Mouse (Mus musculus) spleen, embryonic (tissue): ENCODE measurements around the gene Trcg1.
"Not testable (repeated sequence)": the region's sequence is repeated elsewhere in the genome, so short reads cannot be mapped to it uniquely, and the experiment has no call there.

Experiments
- CTCF ChIA-PET: fragments of 350-600 bp; sonication (Branson Sonifier 250); formaldehyde crosslinking; loops from one replicate; lab custom pipeline; 2022; lab: Charles Lee

The Trcg1 gene

GRCm38 (mm10) chr9:57236256-57236655, at the start of gene Trcg1:
Gene Trcg1, plus strand, starts transcription at chr9:57236556.
- CTCF ChIA-PET: no interaction called here

GRCm38 (mm10) chr9:57196708-57197107, 39.6 kb upstream of the Trcg1 start:
- CTCF ChIA-PET: no interaction called here

DNA sequence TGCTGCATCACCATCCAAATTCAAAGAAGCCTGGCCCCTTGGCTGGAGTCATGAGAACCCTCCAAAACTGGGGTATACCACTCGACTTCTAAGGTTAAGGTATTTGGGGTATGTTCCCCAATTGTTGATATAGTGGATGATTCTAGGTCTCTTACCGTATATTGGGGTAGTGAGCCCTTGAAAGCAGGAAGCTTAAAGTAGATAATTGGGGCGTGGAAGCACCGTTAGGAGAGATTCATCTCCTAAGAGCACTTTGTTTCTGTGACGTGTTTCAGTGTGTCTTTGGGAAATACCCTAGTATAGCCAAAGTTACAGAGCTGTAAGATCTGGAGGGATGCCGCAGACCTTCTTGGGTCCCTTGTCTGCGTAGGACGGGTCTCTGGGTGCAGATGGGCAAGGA, 38.9 kb upstream of the Trcg1 start:
- CTCF ChIA-PET: no interaction called here

DNA sequence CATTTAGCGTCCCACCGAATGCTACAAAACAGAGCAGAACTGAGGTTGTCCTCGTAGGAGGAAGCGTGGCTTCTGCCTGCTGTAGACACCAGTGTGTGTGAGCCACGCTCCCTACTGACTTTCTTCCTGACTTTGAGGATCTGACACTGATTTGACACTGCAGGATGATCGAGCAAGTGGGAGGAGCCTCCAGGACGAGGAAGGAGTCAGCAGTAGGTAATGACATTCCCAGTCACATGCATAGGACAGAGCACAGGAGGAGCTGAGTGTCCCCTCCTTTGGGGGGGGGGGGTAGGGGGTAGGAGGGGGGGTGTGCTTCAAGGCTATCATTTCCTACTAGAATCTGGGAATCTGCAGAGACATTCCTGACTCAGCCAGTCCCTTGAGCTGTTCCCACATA, 33.4 kb upstream of the Trcg1 start:
- CTCF ChIA-PET: no interaction called here

GRCm38 (mm10) chr9:57203571-57203970, 32.8 kb upstream of the Trcg1 start:
- CTCF ChIA-PET: not testable (repeated sequence)

DNA sequence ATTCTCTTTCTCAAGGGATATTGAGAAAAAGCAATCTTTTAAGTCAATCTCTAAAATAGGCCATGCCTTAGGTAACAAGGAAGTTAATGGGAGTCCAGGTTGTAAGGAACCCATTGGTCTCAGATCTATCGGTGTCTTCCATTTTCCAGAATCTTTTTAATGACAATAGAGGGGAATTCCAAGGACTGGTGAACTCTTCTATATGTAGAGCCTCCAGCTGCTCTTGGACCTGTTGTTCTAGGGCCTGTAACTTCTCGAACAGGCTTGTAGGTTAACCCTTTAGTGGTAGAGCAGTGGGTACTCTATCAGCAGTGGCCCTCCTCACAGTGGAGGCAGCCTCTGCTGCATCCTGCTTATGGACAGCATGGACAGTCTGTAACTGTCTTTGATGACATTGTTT, 29.5 kb upstream of the Trcg1 start:
- CTCF ChIA-PET: no interaction called here

- CTCF ChIA-PET: no interaction called here
Observed at GRCm38 (mm10) chr9:57209316-57209715, 27.0 kb upstream of the Trcg1 start.

GRCm38 (mm10) chr9:57212448-57213222, 23.7 kb upstream of the Trcg1 start:
- CTCF ChIA-PET: no interaction called here

DNA sequence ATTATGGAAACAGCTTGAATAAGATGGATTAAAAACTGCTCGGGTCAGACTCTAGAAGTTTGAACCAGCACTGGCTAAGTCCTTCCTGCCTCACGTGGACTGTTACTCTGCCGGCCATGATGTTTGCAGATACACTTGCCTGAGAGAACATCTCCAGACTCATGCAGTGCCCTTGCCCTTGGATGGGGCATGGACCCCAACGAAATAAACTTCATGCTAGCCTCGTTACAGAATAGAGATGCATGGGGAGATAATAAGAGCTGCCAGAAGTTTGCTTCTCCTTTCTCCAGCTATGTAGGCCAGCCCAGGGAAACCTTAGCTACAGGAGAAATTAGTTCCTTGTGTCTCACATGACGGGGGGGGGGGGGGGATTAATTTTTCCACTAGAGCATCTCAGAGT, 21.9 kb upstream of the Trcg1 start:
- CTCF ChIA-PET: interaction anchor here (0.6 kb wide), 1 partner anchor 260 kb away, joined by 12 read pairs; no protein-coding TSS in a partner anchor

DNA sequence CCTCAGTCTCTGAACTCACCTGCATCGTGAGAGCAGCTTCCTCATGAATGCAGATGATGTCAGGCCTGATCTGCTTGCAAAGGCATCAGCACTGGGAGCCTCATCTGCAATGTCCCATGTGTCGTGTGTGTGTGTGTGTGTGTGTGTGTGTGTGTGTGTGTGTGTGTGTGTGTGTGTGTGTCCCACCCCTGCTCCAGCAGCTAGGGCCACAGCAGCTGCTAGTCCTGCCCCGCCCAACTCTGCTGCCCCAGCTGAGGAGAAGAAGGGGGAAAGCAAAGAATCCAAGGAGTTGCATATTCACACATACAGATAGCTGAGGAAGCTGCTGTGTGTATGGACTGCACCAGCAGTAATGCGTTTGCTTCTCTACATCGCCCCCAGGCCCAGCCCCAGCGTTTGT, 19.1 kb upstream of the Trcg1 start:
- CTCF ChIA-PET: no interaction called here

DNA sequence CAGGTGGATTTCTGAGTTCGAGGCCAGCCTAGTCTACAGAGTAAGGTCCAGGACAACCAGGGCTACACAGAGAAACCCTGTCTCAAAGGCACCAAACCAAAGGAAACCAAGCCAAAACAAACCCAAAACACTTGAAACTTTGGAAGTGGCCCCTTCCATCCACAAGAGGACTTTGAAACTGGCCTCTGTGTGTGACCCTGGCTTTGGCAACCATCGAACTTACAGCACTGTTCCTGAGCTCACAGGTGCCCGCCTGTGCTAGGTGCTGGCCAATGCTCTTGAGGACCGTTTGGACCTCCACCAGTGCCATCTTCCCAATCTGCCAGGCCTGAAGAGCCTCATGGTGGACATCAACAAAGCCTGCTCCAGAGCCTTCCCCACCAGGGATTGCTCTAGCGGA, 17.6 kb upstream of the Trcg1 start:
- CTCF ChIA-PET: no interaction called here

DNA sequence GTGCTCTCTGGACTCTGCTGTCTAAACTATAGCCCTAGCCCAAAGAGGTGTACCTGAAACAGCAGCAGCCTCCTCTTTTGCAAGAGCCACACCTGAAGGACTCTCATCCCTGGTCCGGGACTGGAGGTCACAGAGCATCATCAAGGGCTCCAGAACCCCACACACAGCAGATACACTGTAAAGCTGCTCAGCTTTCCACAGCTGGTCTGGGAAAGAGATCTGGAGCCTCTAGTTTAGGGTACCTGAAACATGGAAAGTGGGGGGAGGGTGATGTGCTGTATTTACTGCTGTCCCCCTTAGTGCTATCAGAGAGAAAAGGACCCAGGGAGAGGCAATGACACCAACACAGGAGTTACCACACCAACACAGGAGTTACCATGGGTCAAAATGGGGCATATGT, 16.8 kb upstream of the Trcg1 start:
- CTCF ChIA-PET: no interaction called here

DNA sequence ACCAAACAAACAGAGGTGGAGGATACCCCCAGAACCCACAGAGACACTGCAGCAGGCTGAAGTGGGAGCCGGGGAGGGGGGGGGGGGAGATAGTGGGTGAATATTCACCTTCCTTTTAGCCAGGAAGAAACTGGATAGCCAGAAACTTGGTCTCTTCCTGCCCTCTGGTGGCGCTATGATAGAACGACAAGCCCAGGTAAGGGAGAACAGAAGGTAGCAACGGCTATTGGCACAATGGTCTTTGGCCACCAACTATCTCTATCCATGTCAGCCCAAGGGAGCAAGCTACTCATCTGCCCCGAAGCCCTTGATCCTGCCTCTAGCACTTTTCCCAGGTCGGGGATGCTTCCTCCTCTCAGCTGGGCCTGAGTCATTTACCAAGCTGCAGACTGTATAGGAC, 16.0 kb upstream of the Trcg1 start:
- CTCF ChIA-PET: interaction anchor here (0.5 to 0.6 kb wide), 2 partner anchors 364 to 1236 kb away, joined by 3 to 4 read pairs; no protein-coding TSS in a partner anchor

- CTCF ChIA-PET: no interaction called here
Observed at GRCm38 (mm10) chr9:57223341-57223740, 13.0 kb upstream of the Trcg1 start.

- CTCF ChIA-PET: no interaction called here
Observed at GRCm38 (mm10) chr9:57225780-57226627, 10.4 kb upstream of the Trcg1 start.

GRCm38 (mm10) chr9:57226628-57227122, 9.7 kb upstream of the Trcg1 start:
- CTCF ChIA-PET: not testable (repeated sequence)

DNA sequence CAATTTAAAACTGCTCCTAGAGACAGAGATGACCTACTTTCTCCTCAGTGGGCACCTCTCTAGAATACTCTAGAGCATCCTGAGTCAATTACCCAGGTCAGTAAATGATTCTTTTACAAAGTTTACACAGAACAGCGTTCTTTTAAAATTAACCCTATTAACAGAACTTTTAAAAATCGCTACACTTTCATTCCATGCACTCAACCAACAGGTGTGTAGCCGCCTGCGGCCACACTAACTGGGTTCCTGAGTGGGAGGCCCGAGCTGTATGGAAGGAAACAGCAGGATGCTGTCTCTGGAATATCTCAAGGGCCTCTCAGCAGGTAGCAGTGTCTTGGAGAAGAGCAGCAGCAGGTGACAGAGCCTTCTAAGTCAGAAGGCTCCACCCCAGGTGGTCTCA, 9.2 kb upstream of the Trcg1 start:
- CTCF ChIA-PET: no interaction called here

- CTCF ChIA-PET: no interaction called here
Observed at GRCm38 (mm10) chr9:57228186-57228585, 8.2 kb upstream of the Trcg1 start.

DNA sequence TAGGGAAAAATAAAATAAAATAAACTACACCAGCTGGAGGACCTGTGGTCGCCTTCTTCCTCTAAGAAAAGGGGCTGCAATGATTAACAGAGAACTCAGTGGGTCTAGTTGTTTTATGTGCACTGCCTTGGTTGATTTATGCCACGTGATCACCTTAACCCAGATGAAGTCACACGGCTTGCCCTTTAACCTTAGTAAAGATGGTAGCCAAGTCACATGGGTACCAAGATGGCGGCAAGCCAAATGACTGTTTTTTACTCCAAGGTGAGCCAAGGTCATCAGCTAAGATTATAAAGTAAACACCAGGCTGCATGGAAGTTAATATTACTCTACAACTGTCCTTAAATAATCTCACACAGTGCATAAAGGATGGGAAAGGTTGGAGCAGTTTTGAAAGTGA, 6.6 kb upstream of the Trcg1 start:
- CTCF ChIA-PET: no interaction called here

GRCm38 (mm10) chr9:57230146-57230783, 6.1 kb upstream of the Trcg1 start:
- CTCF ChIA-PET: no interaction called here

DNA sequence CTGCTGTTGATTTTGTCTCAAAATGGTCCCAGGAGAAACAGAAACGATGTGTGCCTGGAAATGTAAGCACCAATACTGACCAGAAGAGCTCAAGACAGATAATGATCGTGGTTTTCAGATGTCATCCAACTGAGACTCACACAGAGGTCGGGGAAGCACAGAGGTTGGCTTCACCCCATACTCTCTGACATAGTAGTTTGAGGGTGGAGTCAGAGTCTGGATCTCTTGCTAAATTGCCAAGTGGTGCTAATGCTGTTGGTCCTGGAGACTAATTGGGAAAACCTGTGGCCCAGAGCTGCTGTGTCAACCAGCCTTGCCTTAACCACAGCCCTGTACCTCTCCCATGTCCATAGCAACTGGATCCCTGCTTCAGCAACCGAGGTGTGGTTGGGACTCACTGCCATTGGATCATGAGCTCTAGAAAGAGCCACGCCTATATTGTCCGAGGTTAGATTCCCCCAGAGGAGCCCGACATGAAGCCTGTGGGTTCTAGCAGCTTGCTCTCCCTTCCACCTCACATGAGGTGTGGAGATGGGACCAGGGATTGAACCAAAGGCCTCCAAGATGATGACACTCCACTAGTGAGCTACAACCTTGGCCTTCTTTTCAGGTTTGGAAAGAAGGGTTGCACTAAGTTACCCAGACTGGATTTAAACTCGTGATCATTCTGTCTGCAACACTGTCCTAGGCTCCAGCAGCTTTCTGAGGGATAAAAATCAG, 4.7 kb upstream of the Trcg1 start:
- CTCF ChIA-PET: no interaction called here
